8 mouse cellular contexts compared by ENCODE assay signal in genomic region chr5:23674829-23675498, GRCm38 (mm10). TPM values are rescaled to one million over a fixed set of nuclear protein-coding genes. Genes with fewer than 3 reads are reported as not detected.
DNase-seq lines count a peak whose midpoint lies in the region; ATAC-seq lines count a peak whose summit lies in the region.

No protein-coding gene starts in this region.

- H3K4me3 ChIP-seq in hindbrain, embryonic 12.5 days, result peak overlapping the region; percentile 68

- H3K27ac ChIP-seq in hindbrain, embryonic 12.5 days, result peak overlapping the region; percentile 79

- no peaks in the 10 kb centered on the region for H3K36me3 ChIP-seq in hindbrain, embryonic 12.5 days

- H3K4me2 ChIP-seq in hindbrain, embryonic 12.5 days (replicated peaks), result peak overlapping the region; percentile 90

- peak; percentile 37 for DNase-seq in MN1 (ENCODE audit: low spot score)
- peak; percentile 53 for DNase-seq in cerebellum, adult 9-10 months
- peak; percentile 44 to 56 for DNase-seq in frontal cortex, postnatal 10 days (ENCODE audit: low spot score in 2 of 2)
- peak; percentile 42 for DNase-seq in left cerebral cortex, adult 11 months (ENCODE audit: low spot score)
- peak; percentile 58 to 74 for DNase-seq in lung, postnatal 4 days
- peak; percentile 30 for DNase-seq in retina, postnatal 7 days (ENCODE audit: low read depth, low spot score)
- peak; percentile 47 for DNase-seq in urinary bladder, adult 2 months (ENCODE audit: low spot score)

- H3K4me1 ChIP-seq in hindbrain, embryonic 12.5 days, result 0 out of 2 replicates have a peak, but pooled peaks cover 4% of the 10 kb centered on the region

- H3K9ac ChIP-seq in hindbrain, embryonic 12.5 days, result peak overlapping the region; percentile 68

- no peaks in the 10 kb centered on the region for H3K27me3 ChIP-seq in hindbrain, embryonic 12.5 days

- WGBS in hindbrain, embryonic 12.5 days, result under 1% methylated on average over 54 of the region's 61 CpGs

- ATAC-seq in hindbrain, embryonic 12.5 days (ENCODE audit: low FRiP score), result peak; percentile 74

- no peaks in the 10 kb centered on the region for H3K9me3 ChIP-seq in hindbrain, embryonic 12.5 days (replicated peaks)

RNA-seq across cellular contexts. Expression of gene Srpk2, which starts 9.5 kb away (rescaled TPM):
- polyA plus RNA-seq in hindbrain, embryonic 12.5 days (2016; fragmentation: Nextera tagmentation; extraction: Ambion mirVana), result 71.8 and 73.4 TPM in 2 replicates
- 27.4 and 31.0 TPM in 2 replicates for polyA plus RNA-seq in urinary bladder, adult 2 months (2012; rRNA removed)

Comparison
In these comparisons a context has a peak if more than half of its experiments do, and no peak if none do; other contexts are left out.
1. Peak in every context shown above with its lines: DNase-seq, ATAC-seq, H3K4me3 ChIP-seq and H3K27ac ChIP-seq.